Mouse (Mus musculus) frontal cortex, postnatal 14 days (tissue): ENCODE results near the gene Braf.
"Not testable (repeated sequence)": the region's sequence is repeated elsewhere in the genome, so short reads cannot be mapped to it uniquely, and the experiment has no call there.

Experiments used
- DNase-seq, 2 experiments: peaks; one replicate each; pipeline ENCODE4 v3.0.0; 2022; ENCODE audit warnings: low spot score in 2 of 2

The Braf gene

GRCm38 (mm10) chr6:39724866-39725711 is at the start of gene Braf:
TSS of gene Braf (minus strand) at chr6:39725463.
- DNase-seq, result peak; percentile 83 to 84

- no peak for DNase-seq
These were observed 49.8 kb upstream of the Braf start for GRCm38 (mm10) chr6:39775029-39775428.

DNA sequence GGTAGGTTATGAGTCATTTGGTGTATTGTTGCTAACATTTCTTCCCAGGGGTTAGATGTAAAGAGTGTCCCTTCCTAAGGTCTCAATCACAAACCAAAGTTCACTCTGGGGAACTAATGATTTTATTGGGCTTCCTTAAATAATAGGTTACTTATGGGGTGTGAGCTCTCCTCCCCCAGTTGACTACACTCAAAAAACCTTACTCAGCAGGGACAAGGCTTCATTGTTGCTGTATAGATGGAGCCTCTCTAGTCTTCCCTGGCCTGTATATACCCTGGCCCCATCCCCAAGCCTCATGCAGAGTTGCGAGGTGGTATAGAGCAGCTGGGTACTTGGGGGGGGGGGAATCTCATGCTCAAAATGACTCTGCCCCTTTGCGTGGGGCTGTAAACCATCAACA is 32.0 kb upstream of the Braf start:
- no peak for DNase-seq

DNA sequence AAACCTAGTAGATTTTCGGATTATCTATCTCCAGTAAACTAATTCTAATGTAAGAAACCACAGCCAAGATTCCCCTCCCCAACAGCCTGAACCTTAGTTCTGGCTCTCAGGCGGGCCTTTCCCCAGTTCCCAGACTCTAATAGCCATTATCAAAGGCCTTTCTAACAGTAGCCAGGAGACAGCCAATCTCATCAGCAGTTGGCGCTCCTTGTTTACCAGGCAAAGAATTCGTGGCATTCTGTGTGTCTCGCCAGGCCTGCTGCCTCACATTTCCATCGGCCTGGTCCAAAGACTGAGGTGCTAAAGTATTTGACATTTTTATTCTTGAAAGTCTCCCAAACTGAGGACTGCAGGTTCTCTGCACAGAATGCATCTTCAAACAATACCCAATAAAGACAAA is 24.6 kb upstream of the Braf start:
- no peak for DNase-seq

- DNase-seq, result no peak
These were observed 21.8 kb upstream of the Braf start for GRCm38 (mm10) chr6:39747094-39747493.

- DNase-seq, result no peak
These were observed 20.2 kb upstream of the Braf start for GRCm38 (mm10) chr6:39745456-39745855.

DNA sequence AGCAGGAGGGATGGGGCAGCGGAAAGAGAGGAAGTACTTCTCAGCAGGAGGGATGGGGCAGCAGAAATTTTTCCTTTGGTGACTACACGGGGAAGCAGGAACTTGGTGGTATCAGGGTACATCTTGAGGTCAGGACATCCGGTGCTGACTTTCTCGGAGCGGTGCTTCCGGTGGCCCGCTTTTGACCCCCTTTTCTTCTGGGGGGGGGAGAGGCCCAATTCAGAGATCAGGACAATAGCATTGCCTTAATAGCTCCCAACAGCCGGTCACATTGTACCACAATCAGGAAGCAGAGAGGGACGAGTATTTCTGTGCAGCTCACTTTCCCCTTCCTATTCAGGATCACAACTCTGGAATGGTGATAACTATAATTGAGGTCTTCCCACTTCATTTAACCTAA is 14.4 kb upstream of the Braf start:
- not testable (repeated sequence) for DNase-seq

GRCm38 (mm10) chr6:39728095-39728494 is 2.8 kb upstream of the Braf start:
- no peak for DNase-seq

DNA sequence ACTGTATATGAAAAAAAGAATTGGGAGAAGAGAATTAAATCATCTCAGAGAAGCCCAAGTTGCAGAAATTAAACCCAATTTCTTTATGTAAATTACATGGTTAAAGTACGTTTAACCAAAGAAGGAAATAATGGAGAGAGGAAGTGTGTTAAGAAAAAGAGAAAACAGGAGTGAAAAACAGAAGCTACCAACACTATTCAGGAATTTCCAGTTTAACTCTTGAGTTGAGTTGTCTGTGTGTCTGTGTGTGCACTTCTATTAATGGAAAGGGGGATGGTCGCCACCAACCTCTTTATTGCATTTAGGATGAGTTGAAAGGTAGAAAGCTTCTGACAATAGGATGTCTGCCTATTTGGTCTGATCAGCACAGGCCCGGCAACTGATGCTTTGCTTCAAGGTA is 886 bp upstream of the Braf start:
- no peak for DNase-seq

GRCm38 (mm10) chr6:39724542-39724865 is 759 bp downstream of the Braf start:
- no peak for DNase-seq

- DNase-seq, result no peak
These were observed 1.2 kb downstream of the Braf start for GRCm38 (mm10) chr6:39724071-39724470.

DNA sequence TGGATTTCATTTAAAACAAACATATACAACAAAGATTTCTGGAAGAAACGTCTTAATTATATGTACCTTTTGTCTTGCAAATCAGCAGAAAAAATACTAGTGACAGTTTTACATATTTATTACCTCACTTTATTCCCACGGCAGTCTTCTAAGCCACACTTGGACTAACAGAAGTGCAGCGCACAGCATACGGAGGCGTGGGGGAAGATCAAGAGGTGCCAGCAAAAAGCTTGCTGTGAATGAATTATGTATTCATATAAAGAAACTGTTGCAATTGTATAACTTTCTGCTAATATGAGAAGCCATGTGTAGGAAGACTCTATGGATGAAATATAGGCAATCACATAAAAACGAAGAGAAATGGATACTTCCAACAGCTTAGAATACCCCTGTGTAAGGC is 6.7 kb downstream of the Braf start:
- no peak for DNase-seq

GRCm38 (mm10) chr6:39717049-39717448 is 8.2 kb downstream of the Braf start:
- DNase-seq, result no peak

DNA sequence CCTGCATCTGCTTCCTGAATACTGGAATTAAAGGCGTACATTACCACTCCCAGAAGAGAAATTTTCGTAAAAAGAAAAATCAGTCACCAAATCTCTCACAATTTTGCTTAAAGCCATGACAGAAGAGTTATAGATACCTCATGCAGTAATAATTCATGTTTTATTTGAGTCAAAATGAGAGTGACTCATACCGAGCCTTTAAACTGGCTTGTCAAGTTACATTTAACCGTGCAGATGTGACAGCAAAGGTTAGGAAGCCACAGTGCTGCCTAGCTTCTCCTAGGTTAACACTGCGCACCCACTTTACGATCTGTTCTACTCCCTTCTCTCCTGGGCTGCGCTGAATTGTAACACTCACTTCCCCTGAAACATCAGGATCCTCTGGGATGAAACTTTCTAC is 10.9 kb downstream of the Braf start:
- DNase-seq, result no peak

GRCm38 (mm10) chr6:39713399-39713798 is 11.9 kb downstream of the Braf start:
- DNase-seq, result no peak

DNA sequence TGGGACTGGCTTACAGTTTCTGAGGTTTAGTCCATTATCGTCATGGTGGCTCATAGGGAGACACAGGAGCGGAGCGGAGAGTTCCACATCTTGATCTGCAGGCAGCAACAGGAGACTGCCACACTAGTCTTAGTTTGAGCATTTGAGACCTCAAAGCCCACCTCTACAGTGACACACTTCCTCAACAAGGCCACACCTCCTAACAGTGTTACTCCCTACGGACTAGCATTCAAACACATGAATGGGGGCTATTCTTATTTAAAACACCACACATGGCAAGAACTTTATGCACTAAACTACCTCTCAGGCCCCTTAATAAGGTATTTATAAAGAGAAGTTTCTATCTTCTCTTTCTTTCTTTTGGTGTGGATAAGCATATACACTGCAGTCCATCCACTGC is 19.6 kb downstream of the Braf start:
- no peak for DNase-seq

DNA sequence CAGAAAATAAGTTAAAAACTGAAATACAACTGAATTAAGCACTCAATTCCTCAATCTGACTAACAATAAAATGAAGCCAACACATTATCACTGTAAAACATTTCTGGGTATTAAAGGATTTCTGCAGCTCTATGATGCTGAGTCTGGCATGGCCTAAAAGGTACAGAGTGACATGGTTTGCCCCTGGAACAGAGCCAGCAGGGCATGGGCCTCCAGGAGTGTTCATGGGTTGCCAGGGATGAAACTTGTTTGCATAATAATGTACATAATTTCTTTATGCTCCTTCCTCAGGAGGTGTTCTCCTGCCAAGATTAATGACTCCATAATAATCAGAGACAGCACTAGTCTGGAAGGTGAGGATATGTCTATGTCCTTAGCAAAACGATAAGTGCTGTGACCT is 32.1 kb downstream of the Braf start:
- no peak for DNase-seq

- DNase-seq, result not testable (repeated sequence)
These were observed 38.4 kb downstream of the Braf start for GRCm38 (mm10) chr6:39686839-39687238.

DNA sequence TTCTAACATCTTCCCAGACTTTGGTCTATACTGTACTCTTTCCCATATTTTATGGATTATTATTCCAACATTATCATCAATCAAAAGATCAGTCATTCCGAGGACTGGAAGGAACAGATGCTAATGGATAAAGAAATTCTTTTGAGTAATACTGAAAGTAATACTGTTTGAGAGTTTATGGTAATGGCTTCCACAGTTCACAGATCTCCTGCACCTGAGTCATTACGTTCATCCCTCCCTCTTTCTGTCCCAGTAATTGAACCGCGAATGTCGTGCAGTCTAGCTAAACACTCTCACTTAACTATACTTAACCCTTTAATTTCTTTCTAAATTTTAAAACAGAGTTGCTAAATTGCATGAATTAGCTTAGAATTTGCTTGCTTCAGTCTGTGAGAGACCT is 43.5 kb downstream of the Braf start:
- no peak for DNase-seq

- no peak for DNase-seq
These were observed 44.7 kb downstream of the Braf start for GRCm38 (mm10) chr6:39680524-39680923.

DNA sequence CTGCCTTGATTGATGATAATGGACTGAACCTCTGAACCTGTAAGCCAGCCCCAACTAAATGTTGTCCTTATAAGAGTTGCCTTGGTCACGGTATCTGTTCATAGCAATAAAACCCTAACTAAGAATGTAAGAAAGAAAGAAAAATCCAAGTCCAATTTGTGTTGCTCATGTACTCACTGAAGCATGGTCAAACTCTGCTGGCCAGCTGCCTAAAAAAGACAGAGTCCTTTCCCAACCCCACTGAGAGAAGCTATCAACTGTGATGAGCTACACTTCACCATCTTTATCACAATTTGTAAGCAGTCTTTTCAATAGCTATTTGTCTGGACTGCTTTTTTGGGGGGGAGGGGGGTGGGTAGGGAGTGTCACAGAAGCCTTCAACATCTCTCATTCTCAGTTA is 47.0 kb downstream of the Braf start:
- no peak for DNase-seq

GRCm38 (mm10) chr6:39675081-39675480 is 50.2 kb downstream of the Braf start:
- DNase-seq, result no peak

DNA sequence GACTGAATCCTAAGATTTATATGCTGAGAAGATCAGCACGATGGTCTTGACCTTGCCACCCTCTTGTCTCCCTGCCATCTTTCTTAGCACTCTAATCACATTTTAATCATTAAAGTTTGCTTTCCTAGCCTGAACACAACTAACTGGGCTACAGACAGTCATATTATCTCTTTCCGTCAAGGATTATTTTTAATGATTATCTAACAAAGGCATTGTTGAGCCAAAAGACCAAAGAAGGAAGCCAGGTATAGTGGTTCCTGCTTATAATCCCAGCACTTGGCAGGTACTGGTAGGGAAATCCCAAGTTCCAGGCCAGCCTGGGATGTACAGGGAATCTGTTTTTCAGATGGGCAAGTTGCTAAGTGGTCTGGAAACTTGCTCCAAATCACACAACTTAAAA is 114.0 kb downstream of the Braf start:
- no peak for DNase-seq

GRCm38 (mm10) chr6:39610207-39610606 is 115.1 kb downstream of the Braf start:
- DNase-seq, result no peak
